Mouse (Mus musculus) stomach, embryonic 16.5 days (tissue): ENCODE data around the gene Rcor1. TPM values are rescaled to one million over a fixed set of nuclear protein-coding genes. Genes with fewer than 3 reads are reported as not detected.

Experiments
- polyA plus RNA-seq: library from polyadenylated mRNA; unstranded; fragments of >200 nt; fragmentation: Nextera tagmentation; extraction: Ambion mirVana; gene quantifications from 2 replicates; pipeline ENCODE4 v1.2.1, GENCODE M21; 2015

Rcor1 gene
- polyA plus RNA-seq, 1 experiment from 2014 or later, result 10.9 TPM

Other genes with a start within 250 kb of the Rcor1 start
- 2.2 and 2.9 TPM in 2 replicates for gene Mok, start 198.4 kb upstream of the Rcor1 start, polyA plus RNA-seq
- gene Zfp839, start 189.1 kb upstream of the Rcor1 start, polyA plus RNA-seq, result 4.4 and 4.6 TPM in 2 replicates
- 74.8 and 78.4 TPM in 2 replicates for gene Cinp, start 150.2 kb upstream of the Rcor1 start, polyA plus RNA-seq
- 4.2 and 4.3 TPM in 2 replicates for gene Tecpr2, start 150.1 kb upstream of the Rcor1 start, polyA plus RNA-seq
- gene Ankrd9, start 60.3 kb upstream of the Rcor1 start, polyA plus RNA-seq, result 17.4 and 18.5 TPM in 2 replicates
- 8.2 and 8.4 TPM in 2 replicates for gene Traf3, start 127.0 kb downstream of the Rcor1 start, polyA plus RNA-seq
- gene 4930595D18Rik, start 145.1 kb downstream of the Rcor1 start, polyA plus RNA-seq, result not detected in 2 replicates
- 11.3 and 16.3 TPM in 2 replicates for gene Amn, start 231.7 kb downstream of the Rcor1 start, polyA plus RNA-seq